Mouse (Mus musculus): ENCODE data around the gene Rnd2.
"Not testable (repeated sequence)": the region's sequence is repeated elsewhere in the genome, so short reads cannot be mapped to it uniquely, and the experiment has no call there.

Rnd2 gene

GRCm38 (mm10) chr11:101446860-101447259 lies 17.9 kb upstream of the Rnd2 start:
- DNase-seq (ENCODE audit: low spot score): not testable (repeated sequence)

- no peak for DNase-seq (ENCODE audit: low spot score)
Observed at GRCm38 (mm10) chr11:101447786-101448185, 17.0 kb upstream of the Rnd2 start.

- DNase-seq (ENCODE audit: low spot score): no peak
Observed at GRCm38 (mm10) chr11:101448274-101448746, 16.5 kb upstream of the Rnd2 start, which contains the start of gene Ifi35. Gene Ifi35, plus strand, starts transcription at chr11:101448407.

GRCm38 (mm10) chr11:101448899-101449298 lies 15.9 kb upstream of the Rnd2 start:
- DNase-seq (ENCODE audit: low spot score): no peak

- DNase-seq (ENCODE audit: low spot score): not testable (repeated sequence)
Observed at GRCm38 (mm10) chr11:101449596-101449995, 15.2 kb upstream of the Rnd2 start.

- DNase-seq (ENCODE audit: low spot score): no peak
Observed at GRCm38 (mm10) chr11:101450394-101450793, 14.4 kb upstream of the Rnd2 start.

GRCm38 (mm10) chr11:101451536-101451935 lies 13.3 kb upstream of the Rnd2 start:
- no peak for DNase-seq (ENCODE audit: low spot score)

- no peak for DNase-seq (ENCODE audit: low spot score)
Observed at GRCm38 (mm10) chr11:101452093-101452774, 12.6 kb upstream of the Rnd2 start.

- DNase-seq (ENCODE audit: low spot score): no peak
Observed at GRCm38 (mm10) chr11:101454702-101455101, 10.1 kb upstream of the Rnd2 start.

GRCm38 (mm10) chr11:101455627-101456026 lies 9.2 kb upstream of the Rnd2 start:
- no peak for DNase-seq (ENCODE audit: low spot score)

- no peak for DNase-seq (ENCODE audit: low spot score)
Observed at GRCm38 (mm10) chr11:101457631-101458030, 7.2 kb upstream of the Rnd2 start.

- no peak for DNase-seq (ENCODE audit: low spot score)
Observed at GRCm38 (mm10) chr11:101458217-101458616, 6.6 kb upstream of the Rnd2 start.

GRCm38 (mm10) chr11:101459716-101460115 lies 5.1 kb upstream of the Rnd2 start:
- no peak for DNase-seq (ENCODE audit: low spot score)

- no peak for DNase-seq (ENCODE audit: low spot score)
Observed at GRCm38 (mm10) chr11:101460321-101460720, 4.5 kb upstream of the Rnd2 start.

GRCm38 (mm10) chr11:101462141-101462540 lies 2.7 kb upstream of the Rnd2 start:
- DNase-seq (ENCODE audit: low spot score): no peak

GRCm38 (mm10) chr11:101462583-101463440 lies 2.0 kb upstream of the Rnd2 start:
- no peak for DNase-seq (ENCODE audit: low spot score)

GRCm38 (mm10) chr11:101465101-101465868 lies 486 bp downstream of the Rnd2 start:
- peak; percentile 57 for DNase-seq (ENCODE audit: low spot score)

GRCm38 (mm10) chr11:101465869-101466551 lies 1.2 kb downstream of the Rnd2 start, which contains the start of gene Vat1:
Gene Vat1, minus strand, starts transcription at chr11:101466230.
- peak; percentile 47 for DNase-seq (ENCODE audit: low spot score)

GRCm38 (mm10) chr11:101466552-101466950 lies 1.8 kb downstream of the Rnd2 start:
- DNase-seq (ENCODE audit: low spot score): not testable (repeated sequence)

- DNase-seq (ENCODE audit: low spot score): peak; percentile 49
Observed at GRCm38 (mm10) chr11:101467477-101468262, 2.9 kb downstream of the Rnd2 start.

- DNase-seq (ENCODE audit: low spot score): peak; percentile 41
Observed at GRCm38 (mm10) chr11:101468263-101468688, 3.5 kb downstream of the Rnd2 start.
